Mouse (Mus musculus) neural tube, embryonic 11.5 days (tissue): ENCODE data around the gene Meox1. TPM values are rescaled to one million over a fixed set of nuclear protein-coding genes. Genes with fewer than 3 reads are reported as not detected.

Experiments used
- ATAC-seq: fragments of 200-750 bp; cut with Nextera tagmentation; 2 replicates; pipeline ENCODE4 v1.8.0; 2017; ENCODE audit warnings: moderate number of reproducible peaks, mild to moderate bottlenecking, moderate TSS enrichment, moderate library complexity; ENCODE audit not compliant: insufficient read depth, low FRiP score, low TSS enrichment
- DNase-seq: peaks from one replicate; pipeline ENCODE4 v3.0.0-alpha.2; 2015; ENCODE audit warnings: low spot score
- H3K27ac ChIP-seq: fragments of 300-500 bp; sonication (generic); 2 replicates; pipeline ENCODE4 v1.5.1; 2014; ENCODE audit warnings: low read depth, mild to moderate bottlenecking, low read length
- H3K27me3 ChIP-seq: fragments of 300-500 bp; sonication (generic); 2 replicates; pipeline ENCODE4 v1.6.1; 2014; ENCODE audit warnings: mild to moderate bottlenecking, low read length, mixed read lengths; ENCODE audit not compliant: control insufficient read depth, insufficient read depth
- H3K36me3 ChIP-seq: fragments of 300-500 bp; sonication (generic); 2 replicates; pipeline ENCODE4 v1.6.1; 2014; ENCODE audit warnings: mild to moderate bottlenecking, low read length, moderate library complexity, mixed read lengths; ENCODE audit not compliant: control insufficient read depth, insufficient read depth
- H3K4me1 ChIP-seq: fragments of 300-500 bp; sonication (generic); 2 replicates; pipeline ENCODE4 v1.6.1; 2014; ENCODE audit warnings: low read length, mixed read lengths; ENCODE audit not compliant: control insufficient read depth, insufficient read depth
- H3K4me2 ChIP-seq: fragments of 300-500 bp; sonication (generic); 2 replicates; pipeline ENCODE4 v1.6.1; 2014; ENCODE audit warnings: low read depth, mild to moderate bottlenecking, moderate library complexity
- H3K4me3 ChIP-seq: fragments of 300-500 bp; sonication (generic); 2 replicates; pipeline ENCODE4 v1.5.1; 2014; ENCODE audit warnings: low read depth, low read length
- H3K9ac ChIP-seq: fragments of 300-500 bp; sonication (generic); 2 replicates; pipeline ENCODE4 v1.6.1; 2014; ENCODE audit warnings: mild to moderate bottlenecking, low read length
- H3K9me3 ChIP-seq: fragments of 300-500 bp; sonication (generic); 2 replicates; pipeline ENCODE4 v1.6.1; 2016; ENCODE audit warnings: low read length; ENCODE audit not compliant: control insufficient read depth
- WGBS: fragments of 180-500 bp; shearing (Covaris S2); extraction: QIAGEN DNeasy Blood & Tissue Kit; methylation state at CpG from one replicate; pipeline ENCODE4 v1.1.7; 2014; 5-methylcytosine and 5-hydroxymethylcytosine counted together
- polyA plus RNA-seq: library from polyadenylated mRNA; unstranded; fragments of >200 nt; fragmentation: Nextera tagmentation; extraction: Ambion mirVana; gene quantifications from 2 replicates; pipeline ENCODE4 v1.2.1, GENCODE M21; 2014

Gene Meox1
- 19.9 and 23.9 TPM in 2 replicates for polyA plus RNA-seq

DNA sequence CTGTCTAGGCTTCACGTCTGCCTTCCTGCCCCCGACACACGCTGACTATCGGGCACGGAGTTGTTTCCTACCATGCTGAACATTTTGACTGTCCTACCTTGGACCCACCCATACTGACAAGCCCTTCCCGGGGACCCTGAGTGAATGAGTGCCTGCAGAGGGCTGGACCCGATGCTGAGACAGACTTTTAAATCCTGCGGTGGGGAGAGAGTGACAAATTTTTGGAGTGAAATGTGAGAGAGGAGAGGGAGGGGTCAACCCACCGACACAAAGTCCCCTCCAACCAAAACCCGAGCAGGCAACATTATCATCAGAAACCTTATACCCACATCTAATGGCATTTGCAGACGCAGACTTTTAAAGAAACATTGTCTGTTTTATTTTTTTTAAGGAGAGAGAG, at the start of gene Meox1:
TSS of gene Meox1 (minus strand) at position 171 of the 400 bp plus-strand sequence.
- ATAC-seq (no peak), DNase-seq (no peak)
- Histone ChIP-seq H3K27ac (no peak within 1 kb of the TSS), H3K9ac (peak within 1 kb of the TSS; percentile 14; the same call in 1 of the 2 replicates), H3K4me1 (peaks cover 27% of the 10 kb centered on the region), H3K4me2 (peak within 1 kb of the TSS; percentile 25), H3K36me3 (no peaks in the 10 kb centered on the region), H3K9me3 (no peaks in the 10 kb centered on the region), H3K4me3 (peak within 1 kb of the TSS; percentile 23; the same call in 1 of the 2 replicates), H3K27me3 (0 out of 2 replicates have a peak, but pooled peaks cover 2% of the 10 kb centered on the region)
- 21% methylated on average over 11 of the region's 11 CpGs for WGBS

- 30% methylated on average over 3 of the region's 3 CpGs for WGBS
- DNase-seq (no peak), ATAC-seq (no peak)
- no peaks in the 10 kb centered on the region for H3K4me1 ChIP-seq
- H3K4me3 ChIP-seq, result no peak overlapping the region
- H3K36me3 ChIP-seq, result no peaks in the 10 kb centered on the region
- H3K27me3 ChIP-seq, result peaks cover under 1% of the 10 kb centered on the region; the same call in 1 of the 2 replicates
- H3K27ac ChIP-seq, result no peak overlapping the region
- no peaks in the 10 kb centered on the region for H3K9me3 ChIP-seq
- H3K4me2 ChIP-seq, result no peak overlapping the region
- H3K9ac ChIP-seq, result no peak overlapping the region
These were observed 48.9 kb upstream of the Meox1 start for GRCm38 (mm10) chr11:101943055-101943454.

DNA sequence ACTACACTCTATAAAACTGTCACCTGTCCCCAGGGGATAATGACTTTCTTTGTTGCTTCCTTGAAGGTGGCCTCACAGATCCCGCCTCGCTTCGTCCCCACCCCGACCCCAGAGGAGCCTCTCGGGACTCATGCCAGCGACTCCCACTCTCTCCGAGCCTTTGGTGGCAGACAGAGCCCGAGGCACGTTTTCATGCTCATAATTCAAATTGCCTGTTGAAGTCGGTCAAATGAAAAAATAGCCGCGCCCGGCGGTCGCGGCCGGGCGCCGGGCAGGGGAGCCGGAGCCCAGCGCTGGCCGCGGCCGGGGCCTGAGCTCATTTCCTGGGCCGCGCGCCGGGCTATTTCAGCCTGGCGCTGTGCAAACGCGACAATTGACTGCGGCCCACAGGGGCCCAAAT, 42.9 kb upstream of the Meox1 start:
- peak overlapping the region; percentile 59 for H3K9ac ChIP-seq
- ATAC-seq (no peak), DNase-seq (peak; percentile 71)
- no peaks in the 10 kb centered on the region for H3K9me3 ChIP-seq
- peaks cover 4% of the 10 kb centered on the region; the same call in 1 of the 2 replicates for H3K27me3 ChIP-seq
- WGBS, result under 1% methylated on average over 24 of the region's 32 CpGs
- H3K4me3 ChIP-seq, result peak overlapping the region; percentile 32
- no peaks in the 10 kb centered on the region for H3K36me3 ChIP-seq
- peaks cover 5% of the 10 kb centered on the region for H3K4me1 ChIP-seq
- H3K27ac ChIP-seq, result 0 out of 2 replicates have a peak overlapping the region, but pooled peaks have one; percentile 29
- H3K4me2 ChIP-seq, result peak overlapping the region; percentile 70

DNA sequence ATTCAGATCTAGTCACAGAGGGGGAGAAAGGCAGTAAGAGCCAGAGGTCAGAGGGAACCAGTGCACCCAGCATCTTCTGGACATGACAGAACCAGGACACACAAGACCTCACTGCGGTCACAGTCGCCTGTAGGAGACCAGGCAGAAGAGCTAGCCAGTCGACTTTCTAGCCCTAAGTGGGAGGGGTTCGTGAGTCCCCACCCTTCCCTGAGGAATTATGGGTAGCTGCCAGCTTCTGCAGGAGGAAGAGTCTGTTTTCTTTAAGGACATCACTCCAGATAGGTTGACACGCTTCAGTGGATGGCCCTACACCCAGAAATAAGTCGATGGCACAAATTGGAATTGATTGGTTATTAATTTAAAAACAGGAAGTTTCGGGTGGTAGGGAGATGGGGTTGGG, 42.2 kb upstream of the Meox1 start:
- Histone ChIP-seq H3K27ac (no peak overlapping the region), H3K36me3 (no peaks in the 10 kb centered on the region), H3K4me3 (no peak overlapping the region), H3K4me2 (peak overlapping the region; percentile 1; the same call in 1 of the 2 replicates), H3K9ac (no peak overlapping the region), H3K27me3 (peaks cover 4% of the 10 kb centered on the region; the same call in 1 of the 2 replicates), H3K9me3 (no peaks in the 10 kb centered on the region), H3K4me1 (peaks cover 5% of the 10 kb centered on the region)
- no peak for DNase-seq
- no peak for ATAC-seq
- 30% methylated on average over 7 of the region's 7 CpGs for WGBS

GRCm38 (mm10) chr11:101935743-101936142, 41.6 kb upstream of the Meox1 start:
- Histone ChIP-seq H3K4me1 (peaks cover 5% of the 10 kb centered on the region), H3K9ac (no peak overlapping the region), H3K27me3 (peaks cover 4% of the 10 kb centered on the region; the same call in 1 of the 2 replicates), H3K4me2 (no peak overlapping the region), H3K36me3 (no peaks in the 10 kb centered on the region), H3K27ac (no peak overlapping the region; the same call in 1 of the 2 replicates), H3K9me3 (no peaks in the 10 kb centered on the region), H3K4me3 (no peak overlapping the region)
- WGBS, result 62% methylated on average over 3 of the region's 3 CpGs
- ATAC-seq (no peak), DNase-seq (no peak)

DNA sequence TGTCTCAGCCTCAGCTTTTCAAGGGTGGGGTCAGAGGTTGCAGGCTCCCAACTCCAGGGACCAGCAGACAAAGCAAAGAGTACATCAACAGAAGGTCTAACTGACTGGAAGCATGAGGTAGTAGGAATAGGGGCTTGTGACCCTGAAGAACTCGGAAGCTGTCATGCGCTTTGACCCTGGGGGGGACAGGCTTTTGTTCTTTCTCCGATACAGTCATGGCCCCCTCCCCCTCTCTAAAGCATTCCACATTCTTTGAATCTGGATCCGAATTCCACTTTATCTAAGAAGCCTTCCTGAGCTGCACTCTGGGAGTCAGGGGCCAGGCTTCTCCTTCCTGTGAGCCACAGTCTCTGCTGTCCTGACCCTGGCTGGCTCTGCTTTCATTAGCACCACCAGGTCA, 37.8 kb upstream of the Meox1 start:
- no peak for DNase-seq
- no peak overlapping the region for H3K4me3 ChIP-seq
- H3K9ac ChIP-seq, result no peak overlapping the region
- peaks cover 7% of the 10 kb centered on the region for H3K4me1 ChIP-seq
- 48% methylated on average over 4 of the region's 4 CpGs for WGBS
- H3K9me3 ChIP-seq, result no peaks in the 10 kb centered on the region
- H3K4me2 ChIP-seq, result no peak overlapping the region
- ATAC-seq, result no peak
- no peaks in the 10 kb centered on the region for H3K36me3 ChIP-seq
- H3K27me3 ChIP-seq, result no peaks in the 10 kb centered on the region
- no peak overlapping the region for H3K27ac ChIP-seq

GRCm38 (mm10) chr11:101928030-101928762, 34.0 kb upstream of the Meox1 start:
- Histone ChIP-seq H3K4me1 (peaks cover 4% of the 10 kb centered on the region; the same call in 1 of the 2 replicates), H3K36me3 (no peaks in the 10 kb centered on the region), H3K4me2 (no peak overlapping the region), H3K9ac (no peak overlapping the region), H3K27ac (no peak overlapping the region), H3K9me3 (no peaks in the 10 kb centered on the region), H3K27me3 (no peaks in the 10 kb centered on the region), H3K4me3 (no peak overlapping the region)
- 22% methylated on average over 25 of the region's 25 CpGs for WGBS
- peak; percentile 41 for DNase-seq
- ATAC-seq, result no peak

DNA sequence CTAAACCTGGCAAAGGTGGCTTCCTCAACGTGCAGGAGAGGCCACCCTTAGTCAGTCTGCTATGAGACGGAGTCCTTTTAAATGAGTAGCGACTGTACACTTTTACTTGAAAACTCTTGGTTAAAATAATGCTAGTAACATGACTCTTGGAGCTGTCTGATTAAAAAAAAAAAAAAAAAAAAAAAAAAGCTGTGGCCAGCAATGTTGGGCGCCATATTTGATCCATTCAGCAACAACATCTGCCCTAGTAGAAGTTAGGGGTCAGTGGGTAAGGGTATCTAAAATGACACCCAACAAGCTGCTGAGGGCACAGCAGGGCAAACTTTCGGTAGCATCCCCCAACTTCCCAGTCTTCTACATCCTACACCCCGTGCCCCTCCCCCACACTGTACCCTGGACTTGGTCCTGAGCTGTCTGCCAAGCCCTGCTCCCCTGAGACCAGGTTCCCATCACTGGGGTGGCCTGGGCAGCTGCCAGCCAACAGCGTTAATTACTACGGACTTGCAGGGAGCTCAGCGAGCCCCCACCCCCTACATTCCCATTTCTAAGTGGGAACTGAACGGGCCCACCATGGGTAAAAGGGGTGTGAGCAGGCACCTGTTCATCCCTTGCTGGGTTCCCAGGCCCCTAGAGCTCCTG, 32.9 kb upstream of the Meox1 start:
- ATAC-seq, result no peak
- Histone ChIP-seq H3K4me1 (peaks cover 4% of the 10 kb centered on the region; the same call in 1 of the 2 replicates), H3K4me3 (no peak overlapping the region), H3K36me3 (no peaks in the 10 kb centered on the region), H3K27ac (no peak overlapping the region), H3K27me3 (no peaks in the 10 kb centered on the region), H3K9ac (no peak overlapping the region), H3K9me3 (no peaks in the 10 kb centered on the region), H3K4me2 (no peak overlapping the region)
- no peak for DNase-seq
- WGBS, result 84% methylated on average over 10 of the region's 10 CpGs
